Mouse (Mus musculus) WW6 (cell line): ENCODE data around the gene Dnaja3.
A peak's percentile ranks its signal among the peaks of the same experiment; 100 is the strongest.

Experiments
- DNase-seq: peaks from one replicate; pipeline ENCODE4 v3.0.0-alpha.2; 2013; ENCODE audit warnings: low read depth, low spot score

The Dnaja3 gene

GRCm38 (mm10) chr16:4606431-4607084 is 33.2 kb upstream of the Dnaja3 start:
- no peak for DNase-seq

DNA sequence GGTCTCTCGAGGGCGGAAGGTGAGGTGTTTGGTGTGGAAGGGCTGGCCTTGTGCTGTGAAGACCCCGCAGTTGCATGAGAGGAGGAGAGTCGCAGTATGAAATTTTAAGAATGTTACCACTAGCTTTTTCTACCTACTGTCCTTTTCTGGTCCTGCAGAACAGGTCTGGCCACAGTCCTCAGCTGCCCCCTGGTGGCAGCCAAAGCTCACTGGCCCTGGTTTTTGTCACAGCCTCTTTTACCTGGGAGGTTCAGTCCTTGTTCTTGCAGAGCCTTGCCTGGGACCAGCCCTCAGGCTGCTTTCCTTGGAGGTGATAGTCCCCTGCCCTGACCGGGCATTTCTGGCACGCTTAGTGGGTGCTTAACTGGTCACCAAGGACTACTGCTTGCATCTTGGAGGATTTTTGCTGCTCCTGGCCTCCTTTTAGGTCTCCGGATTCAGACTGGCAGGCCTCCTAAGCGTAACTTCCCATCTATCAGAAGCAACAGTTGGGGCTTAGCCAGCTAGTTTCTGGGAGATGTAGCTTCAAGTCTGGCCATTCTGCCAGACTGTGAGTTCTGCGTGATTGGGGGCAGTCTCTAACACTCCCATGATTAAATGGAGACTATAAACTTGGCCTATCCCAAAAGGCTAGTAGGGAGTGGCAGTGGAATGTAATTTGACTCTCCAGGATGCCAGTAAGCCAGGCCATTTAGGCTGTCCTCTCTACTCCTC is 31.8 kb upstream of the Dnaja3 start:
- peak; percentile 50 for DNase-seq

GRCm38 (mm10) chr16:4608532-4609059 is 31.2 kb upstream of the Dnaja3 start:
- no peak for DNase-seq

DNA sequence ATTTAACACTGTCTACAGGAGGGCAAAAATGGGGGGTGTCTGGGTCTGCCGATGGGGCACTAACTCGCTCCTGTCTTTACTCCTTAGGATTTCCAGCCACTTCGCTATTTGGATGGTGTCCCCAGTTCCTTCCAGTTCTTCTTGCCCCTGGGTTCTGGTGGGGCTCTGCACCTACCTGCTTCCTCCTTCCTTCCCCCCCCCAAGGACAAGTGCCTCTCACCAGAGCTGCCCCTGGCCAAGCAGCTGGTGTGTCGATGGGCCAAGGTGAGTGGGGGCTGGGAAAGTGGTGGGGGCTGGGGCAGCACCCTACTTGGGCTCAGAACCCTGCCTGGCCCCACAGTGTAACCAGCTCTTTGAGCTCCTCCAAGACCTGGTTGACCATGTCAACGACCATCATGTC is 28.6 kb upstream of the Dnaja3 start:
- no peak for DNase-seq

GRCm38 (mm10) chr16:4611676-4612075 is 28.1 kb upstream of the Dnaja3 start:
- DNase-seq = no peak

- no peak for DNase-seq
Measured at GRCm38 (mm10) chr16:4613736-4614135, 26.1 kb upstream of the Dnaja3 start.

DNA sequence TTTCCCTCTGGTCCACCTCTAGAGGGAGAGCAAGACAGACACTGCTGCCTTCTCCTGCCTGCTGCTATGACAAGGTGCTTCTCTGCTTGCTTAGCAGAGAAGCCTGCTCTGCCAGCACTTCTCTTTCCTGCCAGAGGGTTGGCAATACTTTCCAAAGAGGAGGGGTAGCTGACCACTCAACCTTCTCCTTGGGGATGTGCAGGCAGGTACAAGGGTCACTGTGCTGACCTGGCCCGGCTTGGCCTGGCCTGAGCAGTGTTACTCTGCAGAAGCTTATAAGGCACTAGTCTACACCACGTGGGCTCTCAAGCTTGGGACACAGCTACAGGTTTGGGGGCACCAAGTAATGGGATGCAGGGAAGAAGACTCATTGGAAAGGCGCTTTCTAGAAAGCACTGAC is 25.1 kb upstream of the Dnaja3 start:
- DNase-seq = no peak

DNA sequence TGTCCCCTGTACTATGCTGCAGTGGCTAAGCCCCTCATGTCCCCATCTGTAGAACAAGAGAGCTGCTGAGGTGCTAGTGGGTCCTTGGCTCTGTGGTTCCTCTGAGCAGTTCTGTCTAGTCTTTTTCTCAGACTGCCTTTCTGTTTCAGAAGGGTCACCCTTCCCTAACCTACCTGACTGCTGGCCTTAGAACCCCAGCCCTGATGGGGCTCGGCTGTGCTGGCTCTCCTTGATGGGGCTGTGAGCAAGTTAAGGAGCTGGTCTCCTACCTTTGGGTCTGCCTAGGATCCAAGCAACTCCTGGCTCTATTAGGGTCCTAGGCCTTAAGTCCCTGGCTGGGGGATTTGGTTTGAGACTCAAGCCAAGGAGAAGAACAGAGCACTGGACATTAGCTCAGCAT is 24.5 kb upstream of the Dnaja3 start:
- DNase-seq = no peak

DNA sequence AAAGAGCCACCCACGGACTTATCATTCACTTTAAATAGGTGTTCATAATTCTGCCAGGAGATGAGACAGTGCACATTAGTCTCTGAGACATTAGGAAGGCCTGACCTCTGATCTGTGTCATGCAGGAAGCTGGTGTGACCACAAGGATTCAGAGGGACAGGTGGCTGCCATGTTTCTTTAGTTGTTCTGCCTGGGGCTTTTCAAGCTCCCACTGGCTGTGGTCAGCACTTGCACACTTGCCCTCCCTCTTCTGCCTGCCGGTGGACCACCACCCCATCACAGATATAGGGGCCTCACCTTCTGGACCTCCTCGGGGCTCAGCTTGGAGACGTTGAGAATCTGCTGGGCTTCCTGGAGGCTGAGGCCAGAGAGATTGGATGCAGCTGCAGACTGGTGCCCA is 23.0 kb upstream of the Dnaja3 start:
- DNase-seq = no peak

DNA sequence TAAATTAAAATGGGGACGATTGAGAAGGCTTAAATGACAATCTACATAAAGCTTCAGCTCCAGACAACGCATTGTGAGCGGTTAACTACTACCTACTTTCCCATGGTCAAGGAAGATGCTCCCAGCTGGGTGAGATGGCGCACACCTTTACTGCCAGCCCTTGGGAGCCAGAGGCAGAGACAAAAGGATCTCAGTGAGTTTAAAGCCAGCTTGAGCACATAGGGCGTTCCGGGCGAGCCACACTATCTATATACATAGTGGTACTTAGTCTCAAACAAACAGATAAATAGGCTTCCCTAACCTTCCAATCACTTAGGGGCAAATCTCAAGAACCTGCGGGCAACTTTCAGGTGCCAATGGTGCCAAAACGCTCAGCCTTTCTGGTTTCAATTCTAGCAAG is 15.7 kb upstream of the Dnaja3 start:
- DNase-seq = no peak

GRCm38 (mm10) chr16:4624481-4625110 is 15.2 kb upstream of the Dnaja3 start, which contains the start of gene Pam16:
Pam16 (minus strand) TSS chr16:4624988.
- peak; percentile 86 for DNase-seq

- no peak for DNase-seq
Measured at GRCm38 (mm10) chr16:4627105-4627504, 12.7 kb upstream of the Dnaja3 start.

GRCm38 (mm10) chr16:4628898-4629419 is 10.8 kb upstream of the Dnaja3 start:
- no peak for DNase-seq

DNA sequence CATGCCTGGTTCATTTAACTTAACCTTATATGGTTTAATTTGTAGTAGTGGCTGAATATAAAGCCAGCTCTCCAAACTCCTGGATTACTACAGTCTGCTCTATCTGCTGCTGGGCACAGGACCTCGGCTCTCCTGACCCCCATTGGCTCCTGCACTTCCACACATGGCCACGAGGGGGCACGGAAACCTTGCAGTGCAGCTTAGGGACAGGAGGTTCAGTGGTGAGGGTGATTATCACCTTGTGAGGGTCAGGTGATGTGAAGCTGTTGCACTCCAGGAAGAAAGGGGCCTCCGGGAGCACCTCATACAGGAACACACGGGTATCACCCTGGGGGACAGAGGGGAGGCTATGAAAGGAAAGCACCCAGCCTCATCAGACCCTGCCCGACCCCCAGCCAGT is 9.8 kb upstream of the Dnaja3 start:
- DNase-seq = no peak

DNA sequence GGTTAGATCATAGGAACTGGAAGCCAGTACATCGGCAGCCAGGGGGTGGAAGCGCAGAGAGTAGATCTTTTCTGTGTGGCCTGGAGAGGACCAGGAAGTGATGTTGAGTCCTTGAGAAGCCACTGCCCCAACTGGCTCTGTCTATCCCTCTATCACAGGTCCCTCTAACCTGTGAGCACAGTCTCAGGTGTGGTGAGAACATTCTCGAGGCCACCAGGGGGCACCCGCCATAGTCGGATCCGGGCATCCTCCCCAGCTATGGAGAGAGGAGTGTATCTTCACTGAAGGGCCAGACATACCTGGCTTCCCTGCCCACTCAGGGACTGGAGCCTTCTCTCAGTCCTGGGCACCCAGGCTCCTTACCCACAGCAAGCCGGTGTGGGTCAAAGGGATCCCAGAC is 7.7 kb upstream of the Dnaja3 start:
- no peak for DNase-seq

DNA sequence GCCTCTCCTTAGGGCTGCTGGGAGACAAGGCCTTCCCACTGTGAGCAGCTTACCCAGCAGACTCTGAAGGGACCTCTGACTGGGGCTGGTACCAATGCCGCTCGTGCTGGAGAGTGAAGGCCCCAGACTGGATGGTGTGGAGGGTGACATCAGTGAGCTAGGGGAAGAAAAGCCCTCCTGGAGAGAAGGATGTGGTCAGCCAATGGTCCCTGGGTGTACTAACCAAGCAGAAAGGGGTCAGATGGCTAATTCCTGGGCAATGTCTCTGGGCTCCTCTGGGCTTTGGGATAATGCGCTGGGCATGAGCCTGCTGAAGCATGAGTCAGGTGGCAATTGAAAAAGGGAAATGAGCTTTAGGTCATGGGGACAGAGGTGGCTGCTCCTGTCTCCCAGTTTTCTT is 6.1 kb upstream of the Dnaja3 start:
- DNase-seq = no peak

- no peak for DNase-seq
Measured at GRCm38 (mm10) chr16:4634681-4635080, 5.1 kb upstream of the Dnaja3 start.

DNA sequence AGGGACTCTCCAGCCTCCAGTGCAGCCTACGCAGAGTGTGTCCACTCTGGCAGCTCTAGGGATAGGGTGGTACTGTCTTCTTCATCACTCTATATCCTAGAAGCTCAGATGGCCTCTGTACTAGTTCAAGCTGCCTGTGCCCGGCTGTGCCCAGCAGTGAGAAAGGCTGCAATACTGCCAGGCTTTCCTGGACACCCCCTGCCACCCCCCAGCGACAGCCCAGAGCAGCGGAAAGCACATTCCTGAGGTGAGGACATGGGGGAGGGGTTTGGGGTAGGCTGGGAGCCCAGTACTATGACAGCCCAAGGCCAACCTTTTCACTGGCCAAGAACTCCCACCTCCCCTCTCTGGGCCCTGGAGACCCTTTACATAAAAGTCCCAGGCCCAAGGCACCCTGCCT is 4.0 kb upstream of the Dnaja3 start:
- no peak for DNase-seq

DNA sequence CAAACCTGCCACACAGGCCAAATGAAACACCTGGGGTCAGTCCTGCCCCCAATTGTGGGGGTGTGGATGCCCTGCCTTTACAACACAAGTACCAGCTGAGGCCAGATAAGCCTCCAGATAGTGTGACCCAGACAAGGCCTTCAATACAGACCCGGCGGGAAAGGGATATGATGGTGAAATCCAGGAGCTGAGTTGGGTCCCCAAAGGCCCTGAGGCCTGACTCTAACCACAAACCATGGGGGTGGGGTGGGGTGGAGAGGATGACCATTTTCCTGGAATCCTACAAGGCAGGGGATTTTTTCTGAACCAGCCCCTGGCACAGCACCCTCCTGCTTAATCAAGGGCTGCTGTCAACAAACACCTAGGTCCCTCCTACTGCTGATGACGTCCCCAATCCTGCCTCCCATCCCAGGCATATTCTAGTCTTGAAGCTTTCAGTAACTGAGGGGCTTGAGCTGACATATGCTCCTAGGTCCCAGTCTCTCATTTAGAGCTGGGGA is 848 bp upstream of the Dnaja3 start:
- DNase-seq = no peak

GRCm38 (mm10) chr16:4640267-4641005 is 647 bp downstream of the Dnaja3 start:
- DNase-seq = no peak

- no peak for DNase-seq
Measured at GRCm38 (mm10) chr16:4641119-4641838, 1.5 kb downstream of the Dnaja3 start.
